Mouse (Mus musculus): Measurements from ENCODE around the gene Gipc1.

The Gipc1 gene

DNA sequence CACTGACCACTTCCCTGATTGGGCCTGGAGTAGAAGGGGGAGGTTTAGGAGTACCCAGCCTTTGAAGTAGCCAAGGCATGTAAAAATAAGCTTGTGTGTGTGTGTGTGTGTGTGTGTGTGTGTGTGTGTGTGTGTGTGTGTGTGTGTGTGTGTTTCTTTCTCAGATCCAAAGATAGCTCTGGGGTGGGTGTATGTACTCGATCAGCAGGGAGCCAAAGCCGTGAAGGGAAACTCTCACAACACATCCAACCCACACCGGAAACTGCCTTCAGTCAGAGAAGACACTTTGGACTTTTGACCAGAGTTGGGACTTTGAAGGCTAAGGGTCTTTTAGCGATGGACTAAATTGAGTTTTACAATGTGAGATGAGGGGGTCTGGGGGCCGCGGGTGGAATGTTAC, 2.8 kb upstream of the Gipc1 start:
- no peak for DNase-seq

DNA sequence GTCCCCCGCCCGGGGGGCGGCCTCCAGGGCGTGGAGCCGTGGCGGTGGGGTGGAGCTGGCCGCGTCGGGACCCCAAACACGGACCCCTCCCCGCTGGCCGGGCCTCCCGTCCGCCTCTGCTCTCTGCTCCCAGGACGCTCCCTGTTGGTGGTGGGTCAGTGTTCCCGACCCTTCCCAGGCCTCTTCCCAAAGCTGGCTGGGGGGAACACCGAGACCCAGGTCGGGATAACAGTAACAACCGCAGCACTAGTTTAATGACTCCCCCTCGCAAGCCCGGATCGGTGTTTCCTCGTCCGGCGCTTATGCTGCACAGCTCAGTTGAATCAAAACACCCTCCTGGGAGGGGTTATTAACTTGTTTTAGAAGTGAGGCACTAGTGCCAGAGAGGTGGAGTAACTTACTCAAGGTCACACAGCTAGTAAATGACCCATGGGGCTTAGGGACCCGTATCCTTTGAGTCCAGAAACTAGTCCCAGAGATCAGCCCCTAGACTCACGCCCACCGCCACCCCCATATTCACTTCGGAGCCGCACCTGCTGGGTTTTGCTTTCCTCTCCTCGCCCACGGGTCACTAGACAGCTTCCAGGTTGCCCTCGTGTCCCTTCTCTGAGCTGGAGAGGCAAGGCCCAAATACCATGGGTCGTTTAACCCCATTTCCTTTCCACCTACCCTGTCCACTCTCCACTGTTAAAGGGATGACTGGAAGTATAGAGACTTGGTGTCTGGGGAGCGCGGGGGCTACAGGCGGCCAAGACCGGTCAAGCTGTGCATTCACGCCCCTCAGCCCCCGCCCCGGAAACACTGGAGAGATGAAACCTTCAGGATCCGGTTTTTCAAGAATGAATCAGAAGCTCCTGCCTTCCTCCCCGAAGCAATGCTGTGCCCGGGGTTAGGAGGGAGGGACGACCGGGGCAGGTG, 526 bp downstream of the Gipc1 start:
- DNase-seq = peak; percentile 39

DNA sequence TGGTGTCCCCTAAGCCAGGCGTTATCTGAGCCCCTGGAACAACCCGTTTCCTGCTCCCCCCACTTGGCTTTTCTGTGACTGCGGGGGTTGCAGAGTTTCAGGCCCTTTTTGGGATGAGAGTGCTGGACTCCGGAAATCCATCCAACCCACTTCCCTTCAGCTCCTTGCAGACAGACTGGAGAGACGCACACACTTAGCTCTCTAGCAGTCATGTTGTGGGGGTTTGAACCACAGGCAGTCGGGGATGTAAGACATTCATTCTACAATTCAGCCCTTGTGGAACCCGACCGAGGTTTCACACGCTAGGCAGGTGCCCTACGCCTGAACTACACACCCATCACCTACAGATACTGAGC, 1.2 kb downstream of the Gipc1 start:
- DNase-seq = no peak

- no peak for DNase-seq
Measured at GRCm38 (mm10) chr8:83654725-83655124, 2.2 kb downstream of the Gipc1 start.

GRCm38 (mm10) chr8:83656043-83656442, 3.6 kb downstream of the Gipc1 start:
- DNase-seq = no peak

- DNase-seq = no peak
Measured at GRCm38 (mm10) chr8:83656484-83657246, 4.2 kb downstream of the Gipc1 start.

GRCm38 (mm10) chr8:83660545-83660944, 8.1 kb downstream of the Gipc1 start:
- DNase-seq = no peak

DNA sequence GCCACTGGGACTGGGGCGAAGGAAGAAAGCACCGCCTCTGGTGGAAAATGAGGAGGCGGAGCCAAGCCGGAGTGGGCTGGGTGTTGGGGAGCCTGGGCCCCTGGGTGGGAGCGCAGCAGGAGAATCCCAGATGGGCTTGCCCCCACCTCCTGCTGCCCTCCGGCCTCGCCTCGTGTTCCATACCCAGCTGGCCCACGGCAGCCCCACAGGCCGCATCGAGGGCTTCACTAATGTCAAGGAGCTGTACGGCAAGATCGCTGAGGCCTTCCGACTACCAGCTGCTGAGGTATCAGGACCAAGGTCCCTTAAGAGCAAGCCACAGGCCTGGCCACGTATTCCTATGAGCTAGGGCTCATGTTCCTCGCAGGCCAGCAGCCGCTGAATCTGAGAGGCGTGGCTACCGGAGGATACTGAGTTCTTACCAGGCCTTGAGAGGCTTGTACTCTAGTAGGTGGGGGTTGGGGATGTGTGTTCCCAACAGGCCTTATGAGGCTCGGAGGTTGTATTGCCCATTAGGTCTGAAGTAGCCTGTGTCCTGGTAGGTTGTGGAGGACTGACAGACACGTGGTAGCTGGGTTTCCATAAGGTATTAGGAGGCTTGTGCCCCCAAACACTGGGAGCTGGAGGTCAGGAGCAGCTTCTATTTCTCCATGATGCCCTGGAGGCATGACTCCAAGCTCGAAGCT, 8.7 kb downstream of the Gipc1 start:
- DNase-seq = no peak

DNA sequence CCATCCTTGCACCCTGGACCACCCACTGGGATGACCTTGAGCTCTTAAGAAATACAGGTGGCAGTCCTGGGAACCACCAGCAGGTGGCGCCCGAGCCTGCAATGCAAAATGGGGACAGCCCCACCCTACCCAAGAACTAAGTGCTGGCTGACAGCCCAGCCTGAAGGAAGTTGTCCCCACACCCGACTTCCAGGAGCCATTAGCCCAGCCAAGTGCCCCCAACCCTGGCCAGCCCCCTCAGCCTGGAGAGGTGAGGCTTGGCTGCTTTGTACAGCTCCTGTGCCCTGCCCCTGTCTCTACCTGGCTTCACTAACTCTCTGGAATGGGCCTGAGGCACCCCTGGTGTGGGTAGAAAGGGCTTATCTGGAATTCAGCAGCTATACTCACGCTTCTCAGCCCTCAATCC, 9.9 kb downstream of the Gipc1 start:
- peak; percentile 90 for DNase-seq

DNA sequence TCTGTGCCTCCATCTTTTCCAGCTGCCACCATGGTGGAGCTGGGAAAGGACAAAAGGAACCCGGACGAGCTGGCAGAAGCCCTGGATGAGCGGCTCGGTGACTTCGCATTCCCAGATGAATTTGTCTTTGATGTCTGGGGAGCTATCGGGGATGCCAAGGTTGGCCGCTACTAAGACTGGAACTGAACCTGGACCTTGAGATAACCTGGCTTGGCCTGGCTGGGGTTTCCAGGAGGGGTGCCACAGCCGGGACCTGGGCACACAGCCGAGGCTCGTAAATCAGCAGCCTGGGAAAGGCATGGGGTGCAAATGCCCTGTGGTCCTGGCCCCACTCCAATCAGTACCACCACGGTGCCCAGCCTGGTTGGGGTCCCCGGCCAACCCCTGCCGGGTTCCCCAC, 11.6 kb downstream of the Gipc1 start:
- no peak for DNase-seq

GRCm38 (mm10) chr8:83664931-83665625, 12.6 kb downstream of the Gipc1 start:
- DNase-seq = no peak

DNA sequence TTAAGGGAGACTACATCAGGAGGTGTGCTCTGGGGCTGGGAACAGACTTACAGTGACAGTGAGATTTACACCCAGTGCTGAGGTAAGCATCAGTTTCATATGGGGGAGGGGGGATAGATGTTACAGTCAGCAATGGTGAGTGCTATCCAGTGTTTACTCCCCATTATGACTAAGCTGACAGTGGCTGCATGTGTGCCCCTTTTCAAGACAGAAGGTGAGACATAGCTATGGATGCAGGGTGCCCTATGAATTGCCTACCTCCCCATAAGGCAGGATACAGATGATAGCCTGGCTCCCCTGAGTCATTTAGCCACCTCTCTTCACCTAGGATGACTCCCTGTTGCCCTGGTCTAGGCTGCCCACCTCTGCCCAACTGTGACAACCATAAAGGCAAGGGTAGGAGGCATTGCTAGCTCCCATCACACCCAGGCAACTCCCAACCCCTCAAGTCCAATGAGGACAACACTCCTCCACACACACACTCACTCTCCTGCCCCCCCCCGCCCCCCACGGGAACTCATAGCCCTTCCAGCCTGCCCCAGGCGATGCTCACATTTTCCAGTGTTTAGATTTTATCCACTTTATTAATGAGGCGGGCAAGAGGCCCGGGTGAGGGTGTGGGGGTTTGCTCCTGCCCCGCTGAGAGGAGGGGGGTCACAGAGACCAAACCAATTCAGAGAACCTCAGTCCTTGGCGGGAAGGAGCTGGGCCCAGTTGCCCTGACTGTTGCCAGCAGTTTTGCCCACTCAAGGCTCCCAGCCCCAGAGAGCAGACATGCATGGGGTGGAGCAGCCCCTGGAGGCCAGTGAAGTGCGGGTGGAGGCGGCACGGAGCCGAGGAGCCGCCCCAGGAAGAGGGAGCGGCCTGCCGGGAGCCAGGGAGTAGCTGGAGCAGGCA, 13.7 kb downstream of the Gipc1 start, which contains the start of gene Ptger1:
Gene Ptger1, plus strand, starts transcription at position 710 of the 897 bp plus-strand sequence.
- no peak for DNase-seq

DNA sequence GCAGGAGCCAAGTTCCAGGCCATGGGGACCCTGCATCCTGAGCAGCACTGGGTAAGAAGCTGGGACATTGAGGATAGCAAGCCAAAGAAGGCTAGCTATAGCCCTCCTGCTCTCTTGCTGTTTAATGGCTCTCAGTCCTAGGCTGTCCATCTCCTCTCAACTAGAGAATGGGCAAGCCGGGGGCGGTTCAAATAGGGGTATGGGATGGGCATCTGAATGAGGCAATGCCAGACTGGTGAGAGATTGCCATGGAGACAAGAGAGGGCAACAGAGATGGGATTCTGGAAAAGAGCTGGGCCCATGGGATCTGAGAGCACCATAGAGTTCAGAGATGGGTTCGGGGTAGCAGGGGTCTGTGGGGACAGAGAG, 14.4 kb downstream of the Gipc1 start:
- no peak for DNase-seq

GRCm38 (mm10) chr8:83667526-83667925, 15.0 kb downstream of the Gipc1 start:
- no peak for DNase-seq

- DNase-seq = peak; percentile 73
Measured at GRCm38 (mm10) chr8:83668010-83668916, 15.8 kb downstream of the Gipc1 start.

- no peak for DNase-seq
Measured at GRCm38 (mm10) chr8:83669013-83669412, 16.5 kb downstream of the Gipc1 start.

DNA sequence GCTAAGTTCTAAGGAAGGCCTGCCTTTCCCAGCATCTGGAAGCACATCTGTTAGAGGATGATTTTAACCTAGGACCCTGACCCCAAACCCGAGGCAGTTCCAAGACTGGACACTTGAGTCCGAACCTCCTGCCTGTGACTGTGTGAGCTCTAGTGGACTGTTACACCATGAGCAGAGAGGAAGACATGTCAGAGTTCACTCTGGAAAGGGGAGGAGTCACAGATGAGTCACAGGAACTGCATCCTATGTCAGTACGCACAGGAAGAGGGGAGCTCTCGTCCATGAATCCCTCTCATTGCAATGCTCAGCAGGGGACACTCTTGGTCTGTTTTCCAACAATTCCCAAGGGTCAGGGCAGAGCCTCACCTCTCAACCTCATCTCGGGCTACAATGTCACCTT, 20.5 kb downstream of the Gipc1 start:
- no peak for DNase-seq

GRCm38 (mm10) chr8:83674497-83674896, 22.0 kb downstream of the Gipc1 start:
- no peak for DNase-seq

GRCm38 (mm10) chr8:83679866-83680265, 27.4 kb downstream of the Gipc1 start:
- no peak for DNase-seq

GRCm38 (mm10) chr8:83680603-83681002, 28.1 kb downstream of the Gipc1 start:
- no peak for DNase-seq

GRCm38 (mm10) chr8:83681099-83681498, 28.6 kb downstream of the Gipc1 start:
- no peak for DNase-seq

Measured in thymus, postnatal 25 days (tissue).